Mouse (Mus musculus) small intestine, adult 2 months (tissue): ENCODE results near the gene Sntg2. TPM values are rescaled to one million over a fixed set of nuclear protein-coding genes. Genes with fewer than 3 reads are reported as not detected.

Experiments used
- H3K27ac ChIP-seq: fragments of 200-500 bp; 2 replicates; pipeline ENCODE4 v1.5.1; 2012; ENCODE audit warnings: low read depth, low read length, control low read depth, inconsistent platforms; ENCODE audit not compliant: insufficient read depth
- H3K27me3 ChIP-seq: fragments of 200-500 bp; 2 replicates; pipeline ENCODE4 v1.6.1; 2012; ENCODE audit warnings: mild to moderate bottlenecking, moderate library complexity, low read length, inconsistent platforms; ENCODE audit not compliant: control insufficient read depth, insufficient read depth
- H3K36me3 ChIP-seq: fragments of 200-500 bp; 2 replicates; pipeline ENCODE4 v1.6.1; 2012; ENCODE audit warnings: mild to moderate bottlenecking, low read length, control low read depth, inconsistent platforms; ENCODE audit not compliant: control insufficient read depth, insufficient read depth
- H3K4me1 ChIP-seq: fragments of 200-500 bp; 2 replicates; pipeline ENCODE4 v1.6.1; 2012; ENCODE audit warnings: low read length, inconsistent platforms, mixed read lengths; ENCODE audit not compliant: control insufficient read depth, insufficient read depth, insufficient read length
- H3K4me3 ChIP-seq: fragments of 200-500 bp; 2 replicates; pipeline ENCODE4 v1.5.1; 2012; ENCODE audit warnings: low read depth, mild to moderate bottlenecking, control low read depth, inconsistent platforms, low read length, moderate library complexity
- CTCF ChIP-seq: fragments of 200-500 bp; IDR thresholded peaks from 2 replicates; pipeline ENCODE4 v1.5.1; 2012; ENCODE audit warnings: low read depth, mild to moderate bottlenecking, control low read depth, inconsistent platforms, low read length, moderate library complexity, mixed read lengths; ENCODE audit not compliant: insufficient replicate concordance, insufficient read length; ENCODE audit errors: extremely low read depth
- POLR2A ChIP-seq: fragments of 200-500 bp; IDR thresholded peaks from 2 replicates; pipeline ENCODE4 v1.6.1; 2012; ENCODE audit warnings: low read depth, mild to moderate bottlenecking, control low read depth, inconsistent platforms, low read length, moderate library complexity
- WGBS: fragments of 180-500 bp; shearing (Covaris S2); methylation state at CpG from one replicate; pipeline ENCODE4 v1.1.7; 2018; 5-methylcytosine and 5-hydroxymethylcytosine counted together
- polyA plus RNA-seq: library from polyadenylated mRNA; depleted of rRNA; stranded (reverse); fragments of >200 nt; gene quantifications from 2 replicates; pipeline ENCODE4 v1.2.3, GENCODE M21; 2012

The Sntg2 gene
- polyA plus RNA-seq, 1 experiment: 3.5 TPM

DNA sequence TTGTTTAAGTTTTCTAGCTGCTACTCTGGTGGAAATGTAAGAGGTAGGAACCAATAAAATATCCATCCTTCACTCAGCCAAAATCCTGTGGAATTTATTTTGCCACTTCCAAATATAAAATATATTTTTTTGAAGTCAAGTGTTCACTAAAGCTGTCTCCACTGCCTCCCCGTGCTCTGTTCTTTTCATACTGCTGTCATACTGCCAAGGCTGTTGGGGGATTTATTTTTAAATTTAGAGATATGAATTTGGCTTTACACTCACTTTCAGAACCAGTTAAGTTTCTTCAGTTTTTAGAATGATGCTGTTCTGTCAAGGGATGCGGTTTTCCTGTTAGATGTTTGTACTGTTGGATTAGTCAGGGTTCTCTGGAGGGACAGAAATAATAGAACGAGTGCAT, 204.7 kb downstream of the Sntg2 start:
- Histone ChIP-seq H3K4me1 (no peaks in the 10 kb centered on the region), H3K4me3 (no peak overlapping the region), H3K36me3 (no peaks in the 10 kb centered on the region), H3K27ac (no peak overlapping the region), H3K27me3 (no peaks in the 10 kb centered on the region)
- 54% methylated on average over 3 of the region's 3 CpGs for WGBS
- TF ChIP-seq POLR2A (no peak), CTCF (no peak)

DNA sequence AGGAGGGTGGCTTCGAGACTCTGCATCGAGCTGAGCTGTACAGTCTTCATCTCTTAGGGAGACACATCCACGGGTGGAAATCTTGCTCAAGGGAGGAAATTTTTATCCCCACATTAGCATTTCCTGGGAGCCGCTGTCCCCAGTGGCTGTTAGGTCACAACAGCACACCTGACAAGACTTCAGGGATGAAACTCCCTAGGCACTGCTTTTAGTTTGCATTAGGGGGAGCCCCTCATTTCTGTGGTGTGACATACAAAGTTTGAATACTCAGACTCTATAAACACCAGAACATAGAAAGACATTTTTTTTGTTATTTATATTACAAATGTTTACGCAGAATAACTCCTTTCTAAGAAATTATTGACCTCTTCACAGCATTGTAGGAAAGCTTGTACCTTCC, 208.6 kb downstream of the Sntg2 start:
- Histone ChIP-seq H3K27me3 (no peaks in the 10 kb centered on the region), H3K4me3 (no peak overlapping the region), H3K27ac (no peak overlapping the region), H3K36me3 (no peaks in the 10 kb centered on the region), H3K4me1 (no peaks in the 10 kb centered on the region)
- no peak for TF ChIP-seq POLR2A
- no peak for TF ChIP-seq CTCF
- WGBS: 76% methylated on average over 5 of the region's 5 CpGs

DNA sequence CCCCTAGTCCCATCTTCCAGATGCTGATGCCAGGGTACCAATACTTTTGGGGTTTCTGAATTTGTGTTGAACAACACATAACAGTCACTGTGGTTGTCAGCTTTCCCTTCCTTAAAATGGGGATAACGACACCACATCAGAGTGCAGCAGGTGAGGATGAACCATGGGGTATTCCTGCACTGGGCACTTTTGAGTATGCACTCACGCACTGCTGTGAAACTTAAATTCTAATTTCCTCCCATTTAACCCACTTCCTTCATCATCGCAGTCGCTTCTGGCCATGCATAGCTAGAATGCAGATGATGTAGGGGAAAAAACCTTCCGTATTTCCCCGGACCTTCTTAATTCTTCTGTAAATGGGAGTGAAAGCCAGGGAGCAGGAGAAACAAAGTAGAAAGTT, 209.2 kb downstream of the Sntg2 start:
- Histone ChIP-seq H3K4me1 (no peaks in the 10 kb centered on the region), H3K27me3 (no peaks in the 10 kb centered on the region), H3K4me3 (no peak overlapping the region), H3K36me3 (no peaks in the 10 kb centered on the region), H3K27ac (no peak overlapping the region)
- TF ChIP-seq POLR2A (no peak), CTCF (no peak)
- 91% methylated on average over 6 of the region's 6 CpGs for WGBS

DNA sequence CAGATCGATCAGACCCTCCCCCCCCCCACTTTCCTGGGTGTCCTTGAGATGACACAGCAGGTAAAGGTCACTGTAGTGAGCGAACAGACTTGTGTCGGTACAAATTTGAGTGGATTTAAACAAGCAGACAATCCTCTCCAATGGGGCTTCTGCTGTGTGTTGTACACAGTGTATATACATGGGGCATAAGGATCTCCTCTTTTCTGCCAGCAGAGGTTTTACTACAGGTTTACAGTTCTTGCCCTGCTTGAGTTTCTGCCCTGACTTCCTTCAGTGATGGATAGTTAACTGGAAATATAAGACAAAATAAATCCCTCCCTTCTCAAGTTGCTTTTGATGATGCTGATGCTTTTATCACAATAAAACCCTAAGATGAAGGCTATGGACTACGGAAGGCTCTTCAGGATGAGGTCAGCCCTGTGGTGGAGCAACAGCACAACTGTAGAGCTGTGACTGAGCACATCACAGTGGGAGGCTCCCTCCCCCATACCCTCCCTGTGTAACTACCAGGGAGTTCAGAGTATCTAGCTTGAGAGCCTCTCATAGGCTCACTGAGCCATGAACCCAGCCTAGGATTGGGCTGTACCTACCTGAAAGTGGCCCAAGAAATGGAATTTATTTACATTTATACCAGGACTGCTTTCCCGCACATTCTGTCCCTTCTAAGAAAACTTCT, 211.3 kb downstream of the Sntg2 start:
- Histone ChIP-seq H3K4me1 (no peaks in the 10 kb centered on the region), H3K4me3 (no peak overlapping the region), H3K27ac (no peak overlapping the region), H3K36me3 (no peaks in the 10 kb centered on the region), H3K27me3 (no peaks in the 10 kb centered on the region)
- WGBS: 77% methylated on average over 5 of the region's 5 CpGs
- no peak for TF ChIP-seq POLR2A
- TF ChIP-seq CTCF: no peak

DNA sequence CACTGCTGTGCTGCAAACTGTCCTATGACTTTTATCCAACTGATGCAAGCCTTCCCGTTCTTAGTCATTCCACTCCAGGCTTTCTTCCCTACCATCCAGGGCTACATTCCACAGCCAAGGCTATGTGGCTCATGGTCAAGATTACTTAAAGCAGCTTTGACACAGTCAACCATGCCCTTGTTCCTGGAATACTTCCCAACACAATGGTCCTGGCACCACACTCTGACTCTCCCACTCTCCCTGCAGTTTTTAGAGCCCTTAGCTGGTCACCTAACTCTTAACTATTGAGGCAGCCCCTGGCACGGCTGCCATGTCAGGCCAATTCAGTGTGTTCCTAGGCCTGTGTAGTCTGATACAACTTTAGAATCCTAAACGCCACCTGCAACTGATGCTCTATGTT, 212.7 kb downstream of the Sntg2 start:
- no peaks in the 10 kb centered on the region for H3K4me1 ChIP-seq
- H3K27me3 ChIP-seq: no peaks in the 10 kb centered on the region
- TF ChIP-seq POLR2A (no peak), CTCF (no peak)
- WGBS: 76% methylated on average over 3 of the region's 3 CpGs
- no peak overlapping the region for H3K27ac ChIP-seq
- H3K36me3 ChIP-seq: no peaks in the 10 kb centered on the region
- no peak overlapping the region for H3K4me3 ChIP-seq

DNA sequence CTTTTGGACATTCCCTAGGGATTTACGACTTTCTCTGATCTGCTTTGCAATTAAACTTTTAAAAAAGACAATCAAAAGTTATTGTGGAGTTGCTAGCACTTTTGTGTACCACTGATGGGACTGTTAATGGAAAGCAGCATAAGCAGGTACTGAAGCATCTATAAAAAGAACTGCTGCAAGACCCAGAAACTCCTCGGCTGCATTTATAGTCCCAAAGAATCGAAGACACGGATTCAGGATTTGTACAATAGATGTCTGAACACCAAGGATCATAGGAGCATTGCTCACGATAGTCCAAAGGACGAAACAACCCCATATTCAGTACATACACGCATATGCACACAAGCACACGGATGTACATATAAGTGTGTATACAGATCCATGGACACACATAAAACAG, 213.4 kb downstream of the Sntg2 start:
- Histone ChIP-seq H3K4me1 (no peaks in the 10 kb centered on the region), H3K4me3 (no peak overlapping the region), H3K27me3 (no peaks in the 10 kb centered on the region), H3K27ac (no peak overlapping the region), H3K36me3 (no peaks in the 10 kb centered on the region)
- TF ChIP-seq CTCF (no peak), POLR2A (no peak)
- 81% methylated on average over 8 of the region's 8 CpGs for WGBS

DNA sequence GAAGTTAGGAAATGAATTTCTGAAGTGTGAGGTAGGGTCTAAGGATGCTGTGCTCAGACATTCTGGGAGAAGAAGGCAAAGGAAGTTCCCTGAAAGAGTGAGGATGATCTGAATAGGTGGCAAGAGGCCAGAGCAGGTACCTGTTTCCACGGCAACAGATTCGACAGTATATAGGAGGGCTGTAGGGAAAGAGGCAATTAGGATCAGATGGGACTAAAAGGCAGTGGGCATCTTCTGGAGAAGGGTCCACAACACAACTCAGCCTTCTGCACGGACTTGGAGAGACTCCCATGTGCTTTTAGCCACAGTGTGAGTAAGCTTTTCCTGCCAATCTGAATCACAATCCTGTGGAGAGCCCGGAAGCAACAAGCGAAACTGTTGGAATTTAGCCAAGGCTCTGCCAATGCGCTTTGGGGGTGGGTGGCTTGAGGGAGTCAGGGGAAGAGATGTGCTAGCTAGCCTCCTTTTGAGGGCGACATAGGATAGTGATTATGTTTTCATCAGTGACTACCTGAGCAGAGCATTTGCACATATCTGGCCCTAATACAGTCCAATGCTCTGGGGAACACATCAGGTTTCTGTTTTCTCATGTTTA, 219.0 kb downstream of the Sntg2 start:
- H3K4me3 ChIP-seq: no peak overlapping the region
- H3K4me1 ChIP-seq: no peaks in the 10 kb centered on the region
- H3K27ac ChIP-seq: no peak overlapping the region
- TF ChIP-seq CTCF: no peak
- 71% methylated on average over 7 of the region's 7 CpGs for WGBS
- H3K36me3 ChIP-seq: no peaks in the 10 kb centered on the region
- no peaks in the 10 kb centered on the region for H3K27me3 ChIP-seq
